27 mouse cellular contexts compared by ENCODE assay signal in genomic region chr10:88522795-88523194, GRCm38 (mm10).
"Had no signal": no experiment of that assay in that cellular context is flagged by ENCODE, and none has a peak within 500 bp of the region (broad histone marks: within the 10 kb centered on the region; RNA-seq: fewer than 3 reads in every experiment).

No protein-coding gene starts in this region.

- H3K4me1 ChIP-seq: embryonic facial prominence, embryonic 10.5 days; embryonic facial prominence, embryonic 12.5 days; embryonic facial prominence, embryonic 13.5 days; embryonic facial prominence, embryonic 15.5 days; forebrain, embryonic 10.5 days; forebrain, embryonic 12.5 days; forebrain, embryonic 13.5 days; forebrain, embryonic 15.5 days had no signal

- H3K9ac ChIP-seq: embryonic facial prominence, embryonic 12.5 days; embryonic facial prominence, embryonic 13.5 days; embryonic facial prominence, embryonic 15.5 days; forebrain, embryonic 12.5 days; forebrain, embryonic 13.5 days; forebrain, embryonic 15.5 days; forebrain, postnatal 0 days had no signal

- H3K4me3 ChIP-seq: embryonic facial prominence, embryonic 10.5 days; embryonic facial prominence, embryonic 12.5 days; embryonic facial prominence, embryonic 13.5 days; embryonic facial prominence, embryonic 15.5 days; erythroblast, embryonic 14.5 days; forebrain, embryonic 10.5 days; forebrain, embryonic 12.5 days; forebrain, embryonic 13.5 days; forebrain, embryonic 15.5 days; gastrocnemius, adult 2 months; heart, adult 2 months had no signal

- ATAC-seq: forebrain, embryonic 13.5 days; forebrain, embryonic 14.5 days; forebrain, embryonic 15.5 days; forebrain, embryonic 16.5 days; forebrain, postnatal 0 days had no signal

- H3K9me3 ChIP-seq: embryonic facial prominence, embryonic 10.5 days; embryonic facial prominence, embryonic 12.5 days; embryonic facial prominence, embryonic 13.5 days; embryonic facial prominence, embryonic 15.5 days; forebrain, embryonic 10.5 days; forebrain, embryonic 12.5 days; forebrain, embryonic 13.5 days; forebrain, embryonic 15.5 days had no signal

- H3K27me3 ChIP-seq: embryonic facial prominence, embryonic 12.5 days; embryonic facial prominence, embryonic 13.5 days; embryonic facial prominence, embryonic 15.5 days; forebrain, embryonic 12.5 days; forebrain, embryonic 13.5 days; forebrain, embryonic 15.5 days had no signal

- H3K27ac ChIP-seq: embryonic facial prominence, embryonic 10.5 days; embryonic facial prominence, embryonic 12.5 days; embryonic facial prominence, embryonic 13.5 days; embryonic facial prominence, embryonic 15.5 days; forebrain, embryonic 10.5 days; forebrain, embryonic 12.5 days; forebrain, embryonic 13.5 days; forebrain, embryonic 15.5 days; gastrocnemius, adult 2 months; heart, adult 2 months had no signal

- H3K4me2 ChIP-seq: embryonic facial prominence, embryonic 12.5 days; embryonic facial prominence, embryonic 13.5 days; embryonic facial prominence, embryonic 15.5 days; forebrain, embryonic 12.5 days; forebrain, embryonic 13.5 days; forebrain, embryonic 15.5 days had no signal

- H3K36me3 ChIP-seq: embryonic facial prominence, embryonic 10.5 days; embryonic facial prominence, embryonic 12.5 days; embryonic facial prominence, embryonic 13.5 days; embryonic facial prominence, embryonic 15.5 days; forebrain, embryonic 10.5 days; forebrain, embryonic 12.5 days; forebrain, embryonic 15.5 days had no signal

- DNase-seq: cerebellum, adult 2 months; cerebellum, adult 8-10 months; cerebellum, adult 9-10 months; cerebellum, adult 9-11 months; cerebellum, postnatal 10 days; cerebellum, postnatal 14 days; cerebellum, postnatal 25 days; cerebellum, postnatal 36 days; embryo, embryonic 11 days; forebrain, postnatal 0 days; gastrocnemius, adult 2 months; gastrocnemius, postnatal 10 days; gastrocnemius, postnatal 14 days; gastrocnemius, postnatal 25 days; gastrocnemius, postnatal 36 days; heart, adult 2 months had no signal
